Mouse (Mus musculus): Measurements from ENCODE around the gene Sorcs2. TPM values are rescaled to one million over a fixed set of nuclear protein-coding genes. Genes with fewer than 3 reads are reported as not detected.

Sorcs2 gene
- polyA plus RNA-seq, 1 experiment from 2014 or later: 12.8 TPM

- H3K4me1 ChIP-seq (replicated peaks; ENCODE audit: control insufficient read depth, insufficient read depth, low read length): peaks cover 9% of the 10 kb centered on the region; the same call in 1 of the 2 replicates
- DNase-seq (ENCODE audit: low spot score) (no peak), ATAC-seq (replicated peaks; ENCODE audit: low FRiP score, low TSS enrichment, low read depth) (no peak)
- H3K4me2 ChIP-seq (ENCODE audit: low read length): no peak overlapping the region
- no peak overlapping the region for H3K27ac ChIP-seq (ENCODE audit: low read depth)
- WGBS: 84% methylated on average over 3 of the region's 3 CpGs
- no peaks in the 10 kb centered on the region for H3K36me3 ChIP-seq (ENCODE audit: control insufficient read depth, insufficient read depth, low read length)
- no peak overlapping the region for H3K9ac ChIP-seq (ENCODE audit: low read length)
- H3K27me3 ChIP-seq (replicated peaks; ENCODE audit: control insufficient read depth, insufficient read depth, low read length): no peaks in the 10 kb centered on the region
- no peaks in the 10 kb centered on the region for H3K9me3 ChIP-seq (ENCODE audit: control insufficient read depth, low read length)
- H3K4me3 ChIP-seq (ENCODE audit: low read depth, low read length): no peak overlapping the region
Measured at GRCm38 (mm10) chr5:36429551-36429950, 31.6 kb upstream of the Sorcs2 start.

DNA sequence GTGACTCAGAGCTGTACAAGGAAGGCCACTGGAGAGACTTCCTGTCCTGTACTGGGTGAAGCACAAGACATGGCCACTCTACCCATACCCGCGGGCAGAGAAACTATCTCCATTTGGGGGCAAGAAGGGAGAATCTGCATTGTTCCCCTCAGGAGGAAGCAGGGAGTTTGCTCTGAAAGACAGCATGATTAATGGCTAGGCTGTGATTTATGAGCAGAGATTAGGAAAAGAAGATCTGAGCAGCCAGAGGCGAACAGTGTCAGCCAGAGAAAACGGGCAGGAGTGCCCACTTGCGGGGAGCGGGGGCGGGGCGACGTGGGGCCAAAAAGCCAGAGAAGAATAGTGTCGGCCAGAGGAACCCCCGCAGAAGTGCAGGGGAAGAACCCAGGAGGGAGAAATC is 29.9 kb upstream of the Sorcs2 start:
- Histone ChIP-seq H3K4me3 (ENCODE audit: low read depth, low read length) (no peak overlapping the region), H3K4me2 (ENCODE audit: low read length) (no peak overlapping the region), H3K27me3 (replicated peaks; ENCODE audit: control insufficient read depth, insufficient read depth, low read length) (no peaks in the 10 kb centered on the region), H3K36me3 (ENCODE audit: control insufficient read depth, insufficient read depth, low read length) (no peaks in the 10 kb centered on the region), H3K27ac (ENCODE audit: low read depth) (no peak overlapping the region), H3K4me1 (replicated peaks; ENCODE audit: control insufficient read depth, insufficient read depth, low read length) (peaks cover 9% of the 10 kb centered on the region; the same call in 1 of the 2 replicates), H3K9me3 (ENCODE audit: control insufficient read depth, low read length) (no peaks in the 10 kb centered on the region), H3K9ac (ENCODE audit: low read length) (no peak overlapping the region)
- ATAC-seq (replicated peaks; ENCODE audit: low FRiP score, low TSS enrichment, low read depth): 0 out of 2 replicates have a peak, but pooled peaks have one; percentile 29
- DNase-seq (ENCODE audit: low spot score): no peak
- 13% methylated on average over 11 of the region's 11 CpGs for WGBS

DNA sequence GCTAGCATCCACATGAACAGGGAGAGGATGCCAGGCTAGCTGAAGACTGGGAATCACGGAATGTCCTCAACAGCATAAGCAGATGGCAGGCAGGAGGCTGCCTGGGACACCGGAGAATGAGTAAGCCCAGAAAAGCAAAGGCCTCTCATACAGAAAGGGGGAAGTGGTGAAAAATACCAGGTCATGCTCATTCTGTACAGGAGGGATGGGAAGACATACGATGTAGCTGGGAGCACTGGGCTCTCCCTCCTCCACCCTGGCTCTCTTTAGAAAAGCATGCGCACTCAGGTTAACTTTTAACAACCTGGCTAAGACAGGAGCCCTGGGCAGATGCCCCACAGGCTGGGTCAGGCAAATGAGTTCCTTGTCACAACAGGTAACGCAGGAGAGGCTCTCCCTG is 28.5 kb upstream of the Sorcs2 start:
- Histone ChIP-seq H3K9ac (ENCODE audit: low read length) (no peak overlapping the region), H3K4me3 (ENCODE audit: low read depth, low read length) (no peak overlapping the region), H3K27me3 (replicated peaks; ENCODE audit: control insufficient read depth, insufficient read depth, low read length) (no peaks in the 10 kb centered on the region), H3K36me3 (ENCODE audit: control insufficient read depth, insufficient read depth, low read length) (no peaks in the 10 kb centered on the region), H3K27ac (ENCODE audit: low read depth) (no peak overlapping the region), H3K9me3 (ENCODE audit: control insufficient read depth, low read length) (no peaks in the 10 kb centered on the region), H3K4me1 (replicated peaks; ENCODE audit: control insufficient read depth, insufficient read depth, low read length) (peaks cover 9% of the 10 kb centered on the region; the same call in 1 of the 2 replicates), H3K4me2 (ENCODE audit: low read length) (no peak overlapping the region)
- DNase-seq (ENCODE audit: low spot score) (no peak), ATAC-seq (replicated peaks; ENCODE audit: low FRiP score, low TSS enrichment, low read depth) (no peak)
- 63% methylated on average over 5 of the region's 5 CpGs for WGBS

DNA sequence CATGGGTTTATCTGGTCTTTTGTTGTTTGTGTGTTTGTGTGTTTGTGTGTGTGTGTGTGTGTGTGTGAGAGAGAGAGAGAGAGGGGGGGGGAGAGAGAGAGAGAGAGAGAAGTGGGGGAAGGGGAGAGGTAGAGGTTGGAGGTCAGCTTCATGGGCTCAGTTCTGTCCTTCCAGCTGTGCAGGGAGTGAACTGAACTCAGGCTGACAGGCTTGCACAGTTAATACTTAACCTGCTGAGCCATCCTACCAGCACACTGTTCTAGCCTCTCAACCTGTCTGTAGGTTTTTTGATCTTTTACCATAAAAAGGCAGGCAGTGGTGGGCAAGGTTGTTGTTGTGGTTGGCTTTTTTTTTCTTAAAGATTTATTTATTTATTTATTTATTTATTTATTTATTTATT is 26.7 kb upstream of the Sorcs2 start:
- no peak for DNase-seq (ENCODE audit: low spot score)
- H3K36me3 ChIP-seq (ENCODE audit: control insufficient read depth, insufficient read depth, low read length): no peaks in the 10 kb centered on the region
- H3K27me3 ChIP-seq (replicated peaks; ENCODE audit: control insufficient read depth, insufficient read depth, low read length): no peaks in the 10 kb centered on the region
- ATAC-seq (replicated peaks; ENCODE audit: low FRiP score, low TSS enrichment, low read depth): no peak
- H3K4me3 ChIP-seq (ENCODE audit: low read depth, low read length): no peak overlapping the region
- peaks cover 9% of the 10 kb centered on the region; the same call in 1 of the 2 replicates for H3K4me1 ChIP-seq (replicated peaks; ENCODE audit: control insufficient read depth, insufficient read depth, low read length)
- H3K27ac ChIP-seq (ENCODE audit: low read depth): no peak overlapping the region
- H3K9me3 ChIP-seq (ENCODE audit: control insufficient read depth, low read length): no peaks in the 10 kb centered on the region
- no peak overlapping the region for H3K9ac ChIP-seq (ENCODE audit: low read length)
- no peak overlapping the region for H3K4me2 ChIP-seq (ENCODE audit: low read length)

- Histone ChIP-seq H3K9me3 (ENCODE audit: control insufficient read depth, low read length) (no peaks in the 10 kb centered on the region), H3K27me3 (replicated peaks; ENCODE audit: control insufficient read depth, insufficient read depth, low read length) (no peaks in the 10 kb centered on the region), H3K27ac (ENCODE audit: low read depth) (no peak overlapping the region), H3K4me3 (ENCODE audit: low read depth, low read length) (no peak overlapping the region), H3K4me2 (ENCODE audit: low read length) (no peak overlapping the region), H3K9ac (ENCODE audit: low read length) (no peak overlapping the region), H3K4me1 (replicated peaks; ENCODE audit: control insufficient read depth, insufficient read depth, low read length) (peaks cover under 1% of the 10 kb centered on the region; the same call in 1 of the 2 replicates), H3K36me3 (ENCODE audit: control insufficient read depth, insufficient read depth, low read length) (no peaks in the 10 kb centered on the region)
- ATAC-seq (replicated peaks; ENCODE audit: low FRiP score, low TSS enrichment, low read depth): no peak
- DNase-seq (ENCODE audit: low spot score): no peak
Measured at GRCm38 (mm10) chr5:36422689-36423088, 24.8 kb upstream of the Sorcs2 start.

DNA sequence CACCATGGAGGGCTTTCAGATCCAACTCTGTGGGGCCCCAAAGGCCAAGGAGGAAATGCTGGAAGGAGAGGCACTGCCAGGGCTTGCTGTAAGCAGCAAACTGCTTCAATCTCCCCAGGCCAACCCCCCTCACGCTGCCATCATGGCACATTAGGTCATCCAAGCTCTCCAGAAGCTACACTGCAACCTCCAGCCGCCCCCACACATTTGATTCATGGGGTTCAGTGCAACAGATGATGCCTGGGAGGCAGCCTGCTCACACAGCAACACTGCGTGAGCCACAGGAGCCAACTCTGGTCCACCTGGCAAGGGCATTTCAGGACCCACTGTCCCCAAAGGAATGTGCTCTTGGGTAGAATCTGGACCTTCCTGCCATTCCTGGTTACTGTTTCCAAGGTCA is 21.9 kb upstream of the Sorcs2 start:
- Histone ChIP-seq H3K4me3 (ENCODE audit: low read depth, low read length) (no peak overlapping the region), H3K36me3 (ENCODE audit: control insufficient read depth, insufficient read depth, low read length) (no peaks in the 10 kb centered on the region), H3K4me2 (ENCODE audit: low read length) (no peak overlapping the region), H3K27ac (ENCODE audit: low read depth) (no peak overlapping the region), H3K27me3 (replicated peaks; ENCODE audit: control insufficient read depth, insufficient read depth, low read length) (no peaks in the 10 kb centered on the region), H3K4me1 (replicated peaks; ENCODE audit: control insufficient read depth, insufficient read depth, low read length) (no peaks in the 10 kb centered on the region), H3K9me3 (ENCODE audit: control insufficient read depth, low read length) (no peaks in the 10 kb centered on the region), H3K9ac (ENCODE audit: low read length) (no peak overlapping the region)
- WGBS: 74% methylated on average over 3 of the region's 3 CpGs
- DNase-seq (ENCODE audit: low spot score): no peak
- ATAC-seq (replicated peaks; ENCODE audit: low FRiP score, low TSS enrichment, low read depth): no peak

- no peak overlapping the region for H3K4me2 ChIP-seq (ENCODE audit: low read length)
- WGBS: 72% methylated on average over 6 of the region's 6 CpGs
- DNase-seq (ENCODE audit: low spot score) (no peak), ATAC-seq (replicated peaks; ENCODE audit: low FRiP score, low TSS enrichment, low read depth) (no peak)
- no peaks in the 10 kb centered on the region for H3K36me3 ChIP-seq (ENCODE audit: control insufficient read depth, insufficient read depth, low read length)
- no peaks in the 10 kb centered on the region for H3K4me1 ChIP-seq (replicated peaks; ENCODE audit: control insufficient read depth, insufficient read depth, low read length)
- H3K27me3 ChIP-seq (replicated peaks; ENCODE audit: control insufficient read depth, insufficient read depth, low read length): no peaks in the 10 kb centered on the region
- no peak overlapping the region for H3K4me3 ChIP-seq (ENCODE audit: low read depth, low read length)
- H3K9me3 ChIP-seq (ENCODE audit: control insufficient read depth, low read length): no peaks in the 10 kb centered on the region
- no peak overlapping the region for H3K9ac ChIP-seq (ENCODE audit: low read length)
- no peak overlapping the region for H3K27ac ChIP-seq (ENCODE audit: low read depth)
Measured at GRCm38 (mm10) chr5:36414712-36415331, 16.9 kb upstream of the Sorcs2 start.

GRCm38 (mm10) chr5:36398463-36399364 is 775 bp upstream of the Sorcs2 start:
- H3K27me3 ChIP-seq (replicated peaks; ENCODE audit: control insufficient read depth, insufficient read depth, low read length): no peaks in the 10 kb centered on the region
- DNase-seq (ENCODE audit: low spot score) (peak; percentile 81), ATAC-seq (replicated peaks; ENCODE audit: low FRiP score, low TSS enrichment, low read depth) (no peak)
- WGBS: 12% methylated on average over 18 of the region's 18 CpGs
- H3K4me3 ChIP-seq (ENCODE audit: low read depth, low read length): no peak overlapping the region
- H3K9me3 ChIP-seq (ENCODE audit: control insufficient read depth, low read length): no peaks in the 10 kb centered on the region
- no peak overlapping the region for H3K27ac ChIP-seq (ENCODE audit: low read depth)
- H3K9ac ChIP-seq (ENCODE audit: low read length): no peak overlapping the region
- peaks cover 29% of the 10 kb centered on the region; the same call in 1 of the 2 replicates for H3K4me1 ChIP-seq (replicated peaks; ENCODE audit: control insufficient read depth, insufficient read depth, low read length)
- H3K36me3 ChIP-seq (ENCODE audit: control insufficient read depth, insufficient read depth, low read length): no peaks in the 10 kb centered on the region
- H3K4me2 ChIP-seq (ENCODE audit: low read length): 0 out of 2 replicates have a peak overlapping the region, but pooled peaks have one; percentile 4

All from intestine, embryonic 14.5 days (tissue).